Mouse (Mus musculus): ENCODE data around the gene Bri3. TPM values are rescaled to one million over a fixed set of nuclear protein-coding genes. Genes with fewer than 3 reads are reported as not detected.
A peak's percentile ranks its signal among the peaks of the same experiment; 100 is the strongest.

Gene Bri3
- polyA plus RNA-seq, 1 experiment from 2014 or later: 111 TPM

GRCm38 (mm10) chr5:144245592-144245991 lies 1.4 kb downstream of the Bri3 start:
- no peak overlapping the region for H3K27ac ChIP-seq (replicated peaks)
- no peak for ATAC-seq (replicated peaks)

GRCm38 (mm10) chr5:144246669-144247068 lies 2.4 kb downstream of the Bri3 start:
- H3K36me3 ChIP-seq: no peaks in the 10 kb centered on the region
- no peaks in the 10 kb centered on the region for H3K4me1 ChIP-seq
- no peak overlapping the region for H3K4me2 ChIP-seq (replicated peaks)
- no peak for ATAC-seq (replicated peaks)
- H3K27me3 ChIP-seq: no peaks in the 10 kb centered on the region
- no peak overlapping the region for H3K9ac ChIP-seq (replicated peaks)
- 85% methylated on average over 7 of the region's 7 CpGs for WGBS
- H3K4me3 ChIP-seq: no peak overlapping the region
- no peaks in the 10 kb centered on the region for H3K9me3 ChIP-seq
- no peak overlapping the region for H3K27ac ChIP-seq (replicated peaks)

More at GRCm38 (mm10) chr5:144245592-144245991, 1.4 kb downstream of the Bri3 start:
- H3K4me1 ChIP-seq: no peaks in the 10 kb centered on the region
- no peaks in the 10 kb centered on the region for H3K9me3 ChIP-seq
- H3K4me3 ChIP-seq: no peak overlapping the region
- H3K36me3 ChIP-seq: no peaks in the 10 kb centered on the region
- H3K27me3 ChIP-seq: no peaks in the 10 kb centered on the region
- no peak overlapping the region for H3K4me2 ChIP-seq (replicated peaks)
- H3K9ac ChIP-seq (replicated peaks): no peak overlapping the region
- WGBS: 67% methylated on average over 2 of the region's 2 CpGs

- no peak overlapping the region for H3K4me3 ChIP-seq
- 79% methylated on average over 10 of the region's 10 CpGs for WGBS
Measured at GRCm38 (mm10) chr5:144247307-144247706, 3.1 kb downstream of the Bri3 start.

GRCm38 (mm10) chr5:144247906-144248585 lies 3.8 kb downstream of the Bri3 start:
- H3K9ac ChIP-seq (replicated peaks): no peak overlapping the region
- no peaks in the 10 kb centered on the region for H3K27me3 ChIP-seq
- H3K27ac ChIP-seq (replicated peaks): no peak overlapping the region
- no peak for ATAC-seq (replicated peaks)
- H3K9me3 ChIP-seq: no peaks in the 10 kb centered on the region
- H3K4me2 ChIP-seq (replicated peaks): no peak overlapping the region
- no peaks in the 10 kb centered on the region for H3K36me3 ChIP-seq
- WGBS: 85% methylated on average over 10 of the region's 10 CpGs
- H3K4me1 ChIP-seq: no peaks in the 10 kb centered on the region
- no peak overlapping the region for H3K4me3 ChIP-seq

More at GRCm38 (mm10) chr5:144247307-144247706, 3.1 kb downstream of the Bri3 start:
- Histone ChIP-seq H3K4me2 (replicated peaks) (no peak overlapping the region), H3K4me1 (no peaks in the 10 kb centered on the region), H3K27ac (replicated peaks) (no peak overlapping the region), H3K9ac (replicated peaks) (no peak overlapping the region), H3K36me3 (no peaks in the 10 kb centered on the region), H3K9me3 (no peaks in the 10 kb centered on the region), H3K27me3 (no peaks in the 10 kb centered on the region)
- no peak for ATAC-seq (replicated peaks)

- H3K27ac ChIP-seq (replicated peaks): no peak overlapping the region
- ATAC-seq (replicated peaks): no peak
- 90% methylated on average over 3 of the region's 3 CpGs for WGBS
- H3K4me1 ChIP-seq: peaks cover 6% of the 10 kb centered on the region
- no peaks in the 10 kb centered on the region for H3K27me3 ChIP-seq
- no peak overlapping the region for H3K9ac ChIP-seq (replicated peaks)
- no peak overlapping the region for H3K4me3 ChIP-seq
- H3K9me3 ChIP-seq: no peaks in the 10 kb centered on the region
- no peak overlapping the region for H3K4me2 ChIP-seq (replicated peaks)
- no peaks in the 10 kb centered on the region for H3K36me3 ChIP-seq
Measured at GRCm38 (mm10) chr5:144249871-144250270, 5.6 kb downstream of the Bri3 start.

GRCm38 (mm10) chr5:144251876-144252577 lies 7.8 kb downstream of the Bri3 start:
- no peak overlapping the region for H3K4me3 ChIP-seq
- 87% methylated on average over 13 of the region's 13 CpGs for WGBS
- H3K4me2 ChIP-seq (replicated peaks): no peak overlapping the region
- H3K36me3 ChIP-seq: no peaks in the 10 kb centered on the region
- no peak overlapping the region for H3K27ac ChIP-seq (replicated peaks)
- H3K27me3 ChIP-seq: no peaks in the 10 kb centered on the region
- no peak for ATAC-seq (replicated peaks)
- peaks cover 15% of the 10 kb centered on the region for H3K4me1 ChIP-seq
- no peak overlapping the region for H3K9ac ChIP-seq (replicated peaks)
- no peaks in the 10 kb centered on the region for H3K9me3 ChIP-seq

GRCm38 (mm10) chr5:144253212-144253611 lies 9.0 kb downstream of the Bri3 start:
- H3K4me3 ChIP-seq: no peak overlapping the region
- H3K36me3 ChIP-seq: no peaks in the 10 kb centered on the region
- 79% methylated on average over 4 of the region's 4 CpGs for WGBS
- no peak for ATAC-seq (replicated peaks)
- no peak overlapping the region for H3K27ac ChIP-seq (replicated peaks)
- no peak overlapping the region for H3K9ac ChIP-seq (replicated peaks)
- H3K9me3 ChIP-seq: no peaks in the 10 kb centered on the region
- H3K27me3 ChIP-seq: no peaks in the 10 kb centered on the region
- H3K4me2 ChIP-seq (replicated peaks): no peak overlapping the region
- peaks cover 27% of the 10 kb centered on the region for H3K4me1 ChIP-seq

- Histone ChIP-seq H3K9me3 (no peaks in the 10 kb centered on the region), H3K36me3 (no peaks in the 10 kb centered on the region), H3K27ac (replicated peaks) (no peak overlapping the region), H3K4me3 (peak overlapping the region; percentile 98), H3K4me1 (peaks cover 38% of the 10 kb centered on the region), H3K4me2 (replicated peaks) (peak overlapping the region; percentile 67), H3K27me3 (no peaks in the 10 kb centered on the region), H3K9ac (replicated peaks) (peak overlapping the region; percentile 90; the same call in 1 of the 2 replicates)
- WGBS: 62% methylated on average over 16 of the region's 16 CpGs
- peak; percentile 9; the same call in 1 of the 2 replicates for ATAC-seq (replicated peaks)
Measured at GRCm38 (mm10) chr5:144254122-144254810, 10.0 kb downstream of the Bri3 start.

- Histone ChIP-seq H3K4me2 (replicated peaks) (peak overlapping the region; percentile 67), H3K9me3 (no peaks in the 10 kb centered on the region), H3K4me3 (peak overlapping the region; percentile 98), H3K4me1 (peaks cover 42% of the 10 kb centered on the region), H3K9ac (replicated peaks) (peak overlapping the region; percentile 90), H3K27ac (replicated peaks) (peak overlapping the region; percentile 84), H3K27me3 (no peaks in the 10 kb centered on the region), H3K36me3 (no peaks in the 10 kb centered on the region)
- under 1% methylated on average over 58 of the region's 84 CpGs for WGBS
- ATAC-seq (replicated peaks): peak; percentile 77
Measured at GRCm38 (mm10) chr5:144254811-144255631, 10.8 kb downstream of the Bri3 start.

GRCm38 (mm10) chr5:144255632-144256540 lies 11.6 kb downstream of the Bri3 start:
- peak overlapping the region; percentile 90 for H3K9ac ChIP-seq (replicated peaks)
- H3K27ac ChIP-seq (replicated peaks): peak overlapping the region; percentile 84
- peaks cover 42% of the 10 kb centered on the region for H3K4me1 ChIP-seq
- no peaks in the 10 kb centered on the region for H3K9me3 ChIP-seq
- no peaks in the 10 kb centered on the region for H3K27me3 ChIP-seq
- peak overlapping the region; percentile 67 for H3K4me2 ChIP-seq (replicated peaks)
- no peaks in the 10 kb centered on the region for H3K36me3 ChIP-seq
- peak; percentile 65 for ATAC-seq (replicated peaks)
- WGBS: under 1% methylated on average over 40 of the region's 40 CpGs
- H3K4me3 ChIP-seq: peak overlapping the region; percentile 98

- H3K4me2 ChIP-seq (replicated peaks): peak overlapping the region; percentile 67
- peak overlapping the region; percentile 84 for H3K27ac ChIP-seq (replicated peaks)
- H3K9ac ChIP-seq (replicated peaks): peak overlapping the region; percentile 90
- H3K36me3 ChIP-seq: no peaks in the 10 kb centered on the region
- no peaks in the 10 kb centered on the region for H3K9me3 ChIP-seq
- H3K4me3 ChIP-seq: peak overlapping the region; percentile 98
- WGBS: 5% methylated on average over 7 of the region's 7 CpGs
- H3K27me3 ChIP-seq: no peaks in the 10 kb centered on the region
- no peak for ATAC-seq (replicated peaks)
- peaks cover 47% of the 10 kb centered on the region for H3K4me1 ChIP-seq
Measured at GRCm38 (mm10) chr5:144256541-144256870, 12.3 kb downstream of the Bri3 start.
